Mouse (Mus musculus) kidney, embryonic 14.5 days (tissue): ENCODE measurements around the gene Duox1. TPM values are rescaled to one million over a fixed set of nuclear protein-coding genes. Genes with fewer than 3 reads are reported as not detected.

Source experiments
- ATAC-seq: fragments of 200-750 bp; cut with Nextera tagmentation; 2 replicates; pipeline ENCODE4 v1.8.0; 2017; ENCODE audit warnings: moderate number of reproducible peaks, mild to moderate bottlenecking, moderate TSS enrichment, moderate library complexity; ENCODE audit not compliant: low FRiP score, low TSS enrichment
- H3K27ac ChIP-seq: fragments of 300-500 bp; sonication (generic); 2 replicates; pipeline ENCODE4 v1.5.1; 2014; ENCODE audit warnings: low read depth, mild to moderate bottlenecking, low read length, moderate library complexity, mixed read lengths
- H3K27me3 ChIP-seq: fragments of 300-500 bp; sonication (generic); 2 replicates; pipeline ENCODE4 v1.6.1; 2014; ENCODE audit warnings: mild to moderate bottlenecking, low read length; ENCODE audit not compliant: control insufficient read depth, insufficient read depth
- H3K36me3 ChIP-seq: fragments of 300-500 bp; sonication (generic); 2 replicates; pipeline ENCODE4 v1.6.1; 2014; ENCODE audit warnings: low read length, mixed read lengths; ENCODE audit not compliant: control insufficient read depth, insufficient read depth
- H3K4me1 ChIP-seq: fragments of 300-500 bp; sonication (generic); 2 replicates; pipeline ENCODE4 v1.6.1; 2014; ENCODE audit warnings: low read length, mixed read lengths; ENCODE audit not compliant: control insufficient read depth, insufficient read depth
- H3K4me2 ChIP-seq: fragments of 300-500 bp; sonication (generic); replicated peaks from 2 replicates; pipeline ENCODE4 v1.6.1; 2014; ENCODE audit warnings: low read depth, mild to moderate bottlenecking, low read length
- H3K4me3 ChIP-seq: fragments of 300-500 bp; sonication (generic); 2 replicates; pipeline ENCODE4 v1.5.1; 2014; ENCODE audit warnings: mild to moderate bottlenecking, low read length
- H3K9ac ChIP-seq: fragments of 300-500 bp; sonication (generic); 2 replicates; pipeline ENCODE4 v1.6.1; 2014; ENCODE audit warnings: low read depth, mild to moderate bottlenecking, low read length, moderate library complexity
- H3K9me3 ChIP-seq: fragments of 300-500 bp; sonication (generic); 2 replicates; pipeline ENCODE4 v1.6.1; 2016; ENCODE audit warnings: low read length; ENCODE audit not compliant: control insufficient read depth
- WGBS: fragments of 180-500 bp; shearing (Covaris S2); extraction: QIAGEN DNeasy Blood & Tissue Kit; methylation state at CpG from one replicate; pipeline ENCODE4 v1.1.7; 2014; 5-methylcytosine and 5-hydroxymethylcytosine counted together
- polyA plus RNA-seq: library from polyadenylated mRNA; unstranded; fragments of >200 nt; fragmentation: Nextera tagmentation; extraction: Ambion mirVana; gene quantifications from 2 replicates; pipeline ENCODE4 v1.2.1, GENCODE M21; 2014

Gene Duox1
- polyA plus RNA-seq, 1 experiment from 2014 or later, result not detected

- ATAC-seq, result no peak
- H3K4me3 ChIP-seq, result peak within 1 kb of the TSS; percentile 34
- H3K9ac ChIP-seq, result no peak within 1 kb of the TSS
- no peaks in the 10 kb centered on the region for H3K9me3 ChIP-seq
- no peak within 1 kb of the TSS for H3K27ac ChIP-seq
- H3K4me2 ChIP-seq, result peak within 1 kb of the TSS; percentile 39
- H3K36me3 ChIP-seq, result no peaks in the 10 kb centered on the region
- H3K27me3 ChIP-seq, result peaks cover 86% of the 10 kb centered on the region
- H3K4me1 ChIP-seq, result peaks cover 19% of the 10 kb centered on the region
- WGBS, result under 1% methylated on average over 43 of the region's 43 CpGs
These were observed 16.6 kb upstream of the Duox1 start, which contains the start of gene Duoxa2 for GRCm38 (mm10) chr2:122298596-122299490. Duoxa2 (plus strand) TSS chr2:122298900.

GRCm38 (mm10) chr2:122299911-122300655, 15.4 kb upstream of the Duox1 start:
- no peak overlapping the region for H3K9ac ChIP-seq
- no peak overlapping the region for H3K4me3 ChIP-seq
- H3K4me2 ChIP-seq, result no peak overlapping the region
- H3K9me3 ChIP-seq, result no peaks in the 10 kb centered on the region
- H3K27me3 ChIP-seq, result peaks cover 79% of the 10 kb centered on the region
- no peaks in the 10 kb centered on the region for H3K36me3 ChIP-seq
- H3K4me1 ChIP-seq, result peaks cover 17% of the 10 kb centered on the region
- no peak for ATAC-seq
- WGBS, result 10% methylated on average over 14 of the region's 14 CpGs
- H3K27ac ChIP-seq, result no peak overlapping the region

- Histone ChIP-seq H3K36me3 (no peaks in the 10 kb centered on the region), H3K4me3 (no peak overlapping the region; the same call in 1 of the 2 replicates), H3K4me1 (peaks cover 17% of the 10 kb centered on the region), H3K4me2 (no peak overlapping the region), H3K27ac (no peak overlapping the region), H3K9me3 (no peaks in the 10 kb centered on the region), H3K9ac (no peak overlapping the region), H3K27me3 (peaks cover 74% of the 10 kb centered on the region)
- 7% methylated on average over 14 of the region's 14 CpGs for WGBS
- ATAC-seq, result no peak
These were observed 14.8 kb upstream of the Duox1 start for GRCm38 (mm10) chr2:122300656-122301020.

DNA sequence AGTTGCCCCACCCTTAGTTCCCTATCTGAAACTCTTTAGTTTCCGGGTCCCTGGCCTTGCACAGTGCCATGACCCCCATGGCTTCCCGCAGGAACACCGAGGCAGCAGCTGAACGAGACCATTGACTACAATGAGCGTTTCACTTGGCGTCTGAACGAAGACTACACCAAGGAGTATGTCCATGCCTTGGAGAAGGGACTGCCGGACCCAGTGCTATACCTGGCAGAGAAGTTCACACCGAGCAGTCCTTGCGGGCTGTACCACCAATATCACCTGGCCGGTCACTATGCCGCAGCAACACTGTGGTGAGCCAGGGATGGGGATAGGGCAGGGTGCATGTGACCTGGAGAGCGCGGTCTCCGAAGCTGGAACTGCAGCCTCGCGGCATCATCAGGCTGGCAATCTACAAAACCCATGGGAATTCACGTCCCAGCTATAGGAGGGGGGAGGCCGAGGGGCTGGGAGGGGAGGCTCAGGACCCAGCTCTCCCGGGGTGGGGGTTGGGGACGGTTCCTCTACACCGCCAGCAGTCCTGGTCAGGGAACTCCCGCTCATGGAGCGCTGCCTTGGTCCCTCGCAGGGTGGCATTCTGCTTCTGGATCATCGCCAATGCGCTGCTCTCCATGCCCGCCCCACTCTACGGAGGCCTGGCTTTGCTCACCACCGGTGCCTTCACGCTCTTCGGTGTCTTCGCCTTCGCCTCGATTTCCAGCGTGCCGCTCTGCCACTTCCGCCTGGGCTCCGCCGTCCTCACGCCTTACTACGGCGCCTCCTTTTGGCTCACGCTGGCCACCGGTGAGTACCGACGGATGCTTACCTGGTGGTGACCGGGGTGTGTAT, 14.2 kb upstream of the Duox1 start:
- H3K9me3 ChIP-seq, result no peaks in the 10 kb centered on the region
- peak; percentile 40 for ATAC-seq
- peak overlapping the region; percentile 35 for H3K4me3 ChIP-seq
- 1% methylated on average over 48 of the region's 48 CpGs for WGBS
- H3K27me3 ChIP-seq, result peaks cover 69% of the 10 kb centered on the region
- H3K27ac ChIP-seq, result no peak overlapping the region
- peaks cover 17% of the 10 kb centered on the region for H3K4me1 ChIP-seq
- peak overlapping the region; percentile 29; the same call in 1 of the 2 replicates for H3K9ac ChIP-seq
- H3K36me3 ChIP-seq, result no peaks in the 10 kb centered on the region
- peak overlapping the region; percentile 38 for H3K4me2 ChIP-seq

DNA sequence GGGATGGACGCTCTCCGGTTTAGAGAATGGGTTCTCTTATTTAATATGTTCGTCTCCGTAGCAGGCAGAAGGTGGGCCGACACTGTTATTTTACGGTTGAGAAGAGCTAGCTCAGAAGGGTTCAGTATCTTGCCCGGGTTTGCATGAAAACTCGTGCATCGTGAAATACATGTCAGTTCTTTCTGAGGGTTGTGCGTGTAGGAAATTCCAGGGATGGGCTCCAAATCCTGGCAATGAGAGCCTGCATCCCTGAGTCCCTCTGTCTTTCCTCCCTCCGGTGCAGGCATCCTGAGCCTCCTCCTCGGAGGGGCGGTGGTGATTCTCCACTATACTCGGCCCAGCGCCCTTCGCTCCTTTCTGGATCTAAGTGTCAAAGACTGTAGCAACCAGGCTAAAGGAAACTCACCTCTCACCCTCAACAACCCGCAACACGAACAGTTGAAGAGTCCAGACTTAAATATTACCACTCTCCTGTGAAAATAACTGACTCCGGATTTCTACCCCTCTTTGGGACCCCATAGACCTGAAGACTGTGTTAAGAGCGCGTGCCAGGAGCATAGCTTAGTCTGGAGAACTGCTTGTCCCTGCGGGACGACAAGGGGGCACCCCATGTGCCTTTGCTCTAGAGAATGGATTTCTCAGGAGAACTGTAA, 13.4 kb upstream of the Duox1 start:
- Histone ChIP-seq H3K4me1 (peaks cover 17% of the 10 kb centered on the region), H3K4me3 (peak overlapping the region; percentile 35), H3K9ac (peak overlapping the region; percentile 29; the same call in 1 of the 2 replicates), H3K9me3 (no peaks in the 10 kb centered on the region), H3K36me3 (no peaks in the 10 kb centered on the region), H3K27me3 (peaks cover 62% of the 10 kb centered on the region), H3K4me2 (peak overlapping the region; percentile 38), H3K27ac (no peak overlapping the region)
- ATAC-seq, result no peak
- 5% methylated on average over 23 of the region's 23 CpGs for WGBS

GRCm38 (mm10) chr2:122302574-122303241, 12.8 kb upstream of the Duox1 start:
- peak; percentile 49; the same call in 1 of the 2 replicates for ATAC-seq
- H3K27ac ChIP-seq, result no peak overlapping the region

GRCm38 (mm10) chr2:122304544-122304943, 10.9 kb upstream of the Duox1 start:
- no peak for ATAC-seq
- Histone ChIP-seq H3K9me3 (no peaks in the 10 kb centered on the region), H3K9ac (no peak overlapping the region), H3K4me3 (no peak overlapping the region), H3K27ac (no peak overlapping the region), H3K4me1 (peaks cover 8% of the 10 kb centered on the region), H3K36me3 (no peaks in the 10 kb centered on the region), H3K27me3 (peaks cover 52% of the 10 kb centered on the region), H3K4me2 (no peak overlapping the region)
- WGBS, result 89% methylated on average over 6 of the region's 6 CpGs

More at GRCm38 (mm10) chr2:122302574-122303241, 12.8 kb upstream of the Duox1 start:
- Histone ChIP-seq H3K4me3 (no peak overlapping the region), H3K27me3 (peaks cover 62% of the 10 kb centered on the region), H3K36me3 (no peaks in the 10 kb centered on the region), H3K4me2 (no peak overlapping the region), H3K4me1 (peaks cover 12% of the 10 kb centered on the region), H3K9me3 (no peaks in the 10 kb centered on the region), H3K9ac (no peak overlapping the region)
- 16% methylated on average over 9 of the region's 9 CpGs for WGBS
